Mouse (Mus musculus) megakaryocyte progenitor cell, adult 5-6 weeks (primary cell): ENCODE results near the gene Olfr544. TPM values are rescaled to one million over a fixed set of nuclear protein-coding genes. Genes with fewer than 3 reads are reported as not detected.

Source experiments
- ATAC-seq: replicated peaks from 2 replicates; pipeline ENCODE4 v1.8.0; 2016; ENCODE audit warnings: mild to moderate bottlenecking, moderate TSS enrichment, inconsistent platforms; ENCODE audit not compliant: poor library complexity
- total RNA-seq, 2 experiments: library from RNA; stranded (forward) in 1 of 2; stranded (reverse) in 1 of 2; fragments of 157-497, 149-512 nt in 1 of 2; fragments of 200-1000 nt in 1 of 2; gene quantifications; 2 replicates each; pipeline versions ENCODE4 v1.2.3 to v1.2.4; 2015 to 2017

Gene Olfr544
- total RNA-seq, 2 experiments from 2014 or later, result not detected

- peak; percentile 52 for ATAC-seq
Observed at GRCm38 (mm10) chr7:102478425-102478824, 9.7 kb downstream of the Olfr544 start.

GRCm38 (mm10) chr7:102477377-102477776 lies 10.7 kb downstream of the Olfr544 start:
- no peak for ATAC-seq

GRCm38 (mm10) chr7:102476601-102477000 lies 11.5 kb downstream of the Olfr544 start:
- ATAC-seq, result no peak

- no peak for ATAC-seq
Observed at GRCm38 (mm10) chr7:102472675-102473074, 15.4 kb downstream of the Olfr544 start.

- ATAC-seq, result no peak
Observed at GRCm38 (mm10) chr7:102467566-102467965, 20.5 kb downstream of the Olfr544 start.

DNA sequence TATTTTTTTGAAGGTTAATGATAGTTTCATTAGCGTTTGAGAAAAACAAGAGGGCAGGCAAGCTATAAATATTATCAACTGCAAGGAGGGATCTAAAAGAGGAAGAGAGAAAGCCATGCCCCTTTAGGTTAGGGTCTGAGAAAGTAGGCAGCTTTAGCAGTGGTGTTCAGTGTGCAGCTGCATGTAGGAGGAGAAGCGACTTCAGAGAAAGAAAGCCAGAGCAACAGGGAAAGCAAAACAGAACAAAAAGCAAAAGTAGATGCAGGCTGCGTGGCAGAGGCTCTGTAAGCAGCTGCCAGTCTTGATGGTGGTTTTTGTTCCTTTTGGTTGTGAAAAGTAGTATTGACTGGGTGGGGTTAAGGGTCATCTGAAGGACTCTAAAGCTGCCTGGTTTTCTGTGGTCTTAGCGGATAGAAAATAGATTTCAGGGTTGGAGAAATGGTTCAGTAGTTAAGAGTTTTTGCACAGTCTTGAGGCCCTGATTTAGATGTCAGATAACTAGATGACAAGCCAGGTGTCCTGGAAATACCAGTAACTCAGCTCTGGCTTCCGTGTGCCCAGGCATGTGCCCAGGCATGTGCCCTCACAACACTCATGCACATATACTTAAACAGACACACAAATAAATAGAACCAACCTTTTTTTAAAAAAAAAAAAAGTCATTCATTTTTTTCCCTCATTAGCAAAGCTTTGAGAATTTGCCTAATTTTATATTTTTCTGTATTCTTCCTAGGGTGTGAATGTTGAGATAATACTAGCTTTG lies 29.3 kb downstream of the Olfr544 start:
- peak; percentile 20; the same call in 1 of the 2 replicates for ATAC-seq

- no peak for ATAC-seq
Observed at GRCm38 (mm10) chr7:102446438-102446837, 41.7 kb downstream of the Olfr544 start.

GRCm38 (mm10) chr7:102444301-102444700 lies 43.8 kb downstream of the Olfr544 start:
- ATAC-seq, result peak; percentile 53

DNA sequence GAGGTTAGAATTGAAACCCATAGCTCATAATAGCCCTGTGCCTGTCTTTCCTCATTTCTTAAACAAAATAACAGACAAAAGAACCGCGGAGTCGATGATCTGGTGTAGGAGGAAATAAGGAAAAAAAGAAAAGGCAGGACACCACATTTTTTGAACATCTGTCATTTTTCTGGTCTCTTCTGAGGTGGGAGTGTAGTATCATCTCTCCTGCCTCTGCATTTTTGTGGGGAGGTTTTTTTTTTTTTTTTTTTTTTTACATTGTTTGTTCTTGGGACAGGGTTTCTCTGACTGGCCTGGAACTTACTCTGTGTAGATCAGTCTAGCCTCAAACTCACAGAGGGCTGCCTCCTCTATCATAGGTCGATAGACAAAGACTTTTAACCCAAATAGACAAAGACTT lies 45.7 kb downstream of the Olfr544 start:
- ATAC-seq, result no peak

DNA sequence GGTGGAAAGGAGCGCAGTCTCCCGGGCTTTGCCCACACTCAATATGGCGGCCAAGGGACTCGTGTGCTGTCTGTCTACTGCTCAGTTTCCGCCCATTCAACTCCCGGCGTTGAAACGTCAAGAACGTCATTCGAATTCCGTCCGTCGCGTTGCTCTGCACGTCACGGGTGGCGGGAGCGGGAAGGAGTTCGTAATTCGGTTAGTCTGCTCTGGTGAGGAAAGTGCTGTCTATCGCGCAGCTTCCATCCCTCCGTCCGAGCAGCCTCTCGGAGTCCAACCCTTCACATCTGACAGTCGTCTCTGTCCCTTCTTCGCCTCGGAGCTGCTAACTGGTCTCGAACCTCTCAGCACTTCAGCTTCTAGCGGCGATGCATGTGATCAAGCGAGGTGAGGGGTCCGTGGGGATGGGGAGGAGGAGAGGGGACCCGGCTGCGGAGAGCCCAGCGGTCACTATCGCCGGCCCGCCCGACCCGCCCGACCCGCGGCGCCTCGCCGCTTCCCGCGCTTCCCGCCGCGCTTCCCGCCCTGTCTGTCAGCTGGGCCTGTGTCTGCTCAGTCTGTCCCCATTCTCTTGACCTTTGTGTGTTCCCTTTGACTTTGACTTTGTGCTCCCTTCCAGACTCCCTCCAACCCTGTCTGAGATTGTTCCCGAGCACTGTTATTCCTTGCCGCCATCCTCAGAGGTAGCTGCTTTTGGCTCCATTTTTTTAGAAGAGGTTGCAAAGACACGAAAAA lies 46.3 kb downstream of the Olfr544 start, which contains the start of gene Rrm1:
Rrm1 (plus strand) TSS at position 39 of the 735 bp plus-strand sequence.
- peak; percentile 93 for ATAC-seq

GRCm38 (mm10) chr7:102440822-102441656 lies 47.1 kb downstream of the Olfr544 start:
- ATAC-seq, result no peak

DNA sequence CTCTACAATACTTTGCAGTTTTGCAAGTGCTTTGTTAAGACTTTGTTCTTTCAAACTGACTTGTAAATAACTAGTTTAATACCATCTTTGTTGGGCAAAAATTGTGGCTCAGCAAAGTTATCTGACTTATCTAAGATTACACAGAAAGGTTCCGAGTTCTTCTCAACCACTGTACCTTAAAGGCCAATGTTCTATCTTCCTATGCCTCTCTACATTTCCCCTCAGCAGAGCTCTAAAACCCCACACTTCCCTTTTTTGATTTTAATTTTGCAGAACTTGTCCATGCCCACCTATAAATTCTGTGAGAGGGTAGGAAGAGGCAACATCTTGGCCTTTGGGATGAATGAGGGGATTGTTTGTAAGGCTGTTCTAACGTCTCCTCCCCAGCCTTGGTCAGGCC lies 53.8 kb downstream of the Olfr544 start:
- ATAC-seq, result peak; percentile 53

Other genes with a start within 250 kb of the Olfr544 start
- gene Rhog, start 232.3 kb downstream of the Olfr544 start, total RNA-seq (2015), result 208 and 213 TPM in 2 replicates
- 44.7 and 47.3 TPM in 2 replicates for gene Rhog, start 232.3 kb downstream of the Olfr544 start, total RNA-seq (2017)
- gene Stim1, start 220.5 kb downstream of the Olfr544 start, total RNA-seq (2015), result 22.4 and 23.5 TPM in 2 replicates
- gene Stim1, start 220.5 kb downstream of the Olfr544 start, total RNA-seq (2017), result 33.5 and 36.4 TPM in 2 replicates
- 245 and 255 TPM in 2 replicates for gene Rrm1, start 46.6 kb downstream of the Olfr544 start, total RNA-seq (2015)
- gene Rrm1, start 46.6 kb downstream of the Olfr544 start, total RNA-seq (2017), result 673 and 874 TPM in 2 replicates
- gene Olfr543, start 6.6 kb downstream of the Olfr544 start, total RNA-seq (2015), result not detected in 2 replicates
- gene Olfr543, start 6.6 kb downstream of the Olfr544 start, total RNA-seq (2017), result not detected in 2 replicates
- not detected in 2 replicates for gene Olfr545, start 11.3 kb upstream of the Olfr544 start, total RNA-seq (2015)
- gene Olfr545, start 11.3 kb upstream of the Olfr544 start, total RNA-seq (2017), result not detected in 2 replicates
- gene Olfr547, start 46.4 kb upstream of the Olfr544 start, total RNA-seq (2015), result not detected in 2 replicates
- gene Olfr547, start 46.4 kb upstream of the Olfr544 start, total RNA-seq (2017), result not detected in 2 replicates
- not detected in 2 replicates for gene Olfr548-ps1, start 52.6 kb upstream of the Olfr544 start, total RNA-seq (2015)
- gene Olfr548-ps1, start 52.6 kb upstream of the Olfr544 start, total RNA-seq (2017), result not detected in 2 replicates
- gene Olfr549, start 61.6 kb upstream of the Olfr544 start, total RNA-seq (2015), result not detected in 2 replicates
- gene Olfr549, start 61.6 kb upstream of the Olfr544 start, total RNA-seq (2017), result not detected in 2 replicates
- gene Trim21, start 77.2 kb upstream of the Olfr544 start, total RNA-seq (2015), result 7.4 and 11.5 TPM in 2 replicates
- 29.3 and 45.8 TPM in 2 replicates for gene Trim21, start 77.2 kb upstream of the Olfr544 start, total RNA-seq (2017)
- gene Olfr550, start 83.1 kb upstream of the Olfr544 start, total RNA-seq (2015), result 0.27 TPM in 1 of 2 replicates, not detected in the other
- gene Olfr550, start 83.1 kb upstream of the Olfr544 start, total RNA-seq (2017), result not detected in 2 replicates
- not detected in 2 replicates for gene Olfr551, start 103.6 kb upstream of the Olfr544 start, total RNA-seq (2015)
- not detected in 2 replicates for gene Olfr551, start 103.6 kb upstream of the Olfr544 start, total RNA-seq (2017)
- 0.10 TPM in 1 of 2 replicates, not detected in the other for gene Olfr552, start 109.5 kb upstream of the Olfr544 start, total RNA-seq (2015)
- not detected in 2 replicates for gene Olfr552, start 109.5 kb upstream of the Olfr544 start, total RNA-seq (2017)
- gene Olfr553, start 129.9 kb upstream of the Olfr544 start, total RNA-seq (2015), result not detected in 2 replicates
- not detected in 2 replicates for gene Olfr553, start 129.9 kb upstream of the Olfr544 start, total RNA-seq (2017)
- not detected in 2 replicates for gene Olfr554, start 150.1 kb upstream of the Olfr544 start, total RNA-seq (2015)
- gene Olfr554, start 150.1 kb upstream of the Olfr544 start, total RNA-seq (2017), result not detected in 2 replicates
- not detected in 2 replicates for gene Olfr555, start 170.5 kb upstream of the Olfr544 start, total RNA-seq (2015)
- gene Olfr555, start 170.5 kb upstream of the Olfr544 start, total RNA-seq (2017), result not detected in 2 replicates
- gene Olfr556, start 176.6 kb upstream of the Olfr544 start, total RNA-seq (2015), result not detected in 2 replicates
- not detected in 2 replicates for gene Olfr556, start 176.6 kb upstream of the Olfr544 start, total RNA-seq (2017)
- gene Trim68, start 199.0 kb upstream of the Olfr544 start, total RNA-seq (2015), result 6.1 and 6.4 TPM in 2 replicates
- gene Trim68, start 199.0 kb upstream of the Olfr544 start, total RNA-seq (2017), result 4.8 and 5.6 TPM in 2 replicates
- gene Olfr557, start 207.6 kb upstream of the Olfr544 start, total RNA-seq (2015), result not detected in 2 replicates
- 0.24 TPM in 1 of 2 replicates, not detected in the other for gene Olfr557, start 207.6 kb upstream of the Olfr544 start, total RNA-seq (2017)
- gene Olfr558, start 213.9 kb upstream of the Olfr544 start, total RNA-seq (2015), result not detected in 2 replicates
- not detected in 2 replicates for gene Olfr558, start 213.9 kb upstream of the Olfr544 start, total RNA-seq (2017)
- gene Olfr33, start 230.8 kb upstream of the Olfr544 start, total RNA-seq (2015), result not detected in 2 replicates
- gene Olfr33, start 230.8 kb upstream of the Olfr544 start, total RNA-seq (2017), result not detected in 2 replicates
- not detected in 2 replicates for gene Olfr559, start 239.2 kb upstream of the Olfr544 start, total RNA-seq (2015)
- gene Olfr559, start 239.2 kb upstream of the Olfr544 start, total RNA-seq (2017), result not detected in 2 replicates